Mouse (Mus musculus) G1E (cell line): ENCODE results near the gene Dnttip1.

Experiments
- CTCF ChIP-seq: IDR thresholded peaks from 2 replicates; pipeline ENCODE4 v1.5.1; 2012; ENCODE audit warnings: low read depth, low read length, inconsistent platforms, mixed read lengths
- GATA1 ChIP-seq: IDR thresholded peaks from 2 replicates; pipeline ENCODE4 v1.6.1; 2012; ENCODE audit warnings: borderline replicate concordance, low read length, inconsistent platforms, mixed read lengths
- POLR2AphosphoS5 ChIP-seq: IDR thresholded peaks from 2 replicates; pipeline ENCODE4 v1.6.1; 2012; ENCODE audit warnings: low read depth, low read length, inconsistent platforms; ENCODE audit not compliant: insufficient replicate concordance

DNA sequence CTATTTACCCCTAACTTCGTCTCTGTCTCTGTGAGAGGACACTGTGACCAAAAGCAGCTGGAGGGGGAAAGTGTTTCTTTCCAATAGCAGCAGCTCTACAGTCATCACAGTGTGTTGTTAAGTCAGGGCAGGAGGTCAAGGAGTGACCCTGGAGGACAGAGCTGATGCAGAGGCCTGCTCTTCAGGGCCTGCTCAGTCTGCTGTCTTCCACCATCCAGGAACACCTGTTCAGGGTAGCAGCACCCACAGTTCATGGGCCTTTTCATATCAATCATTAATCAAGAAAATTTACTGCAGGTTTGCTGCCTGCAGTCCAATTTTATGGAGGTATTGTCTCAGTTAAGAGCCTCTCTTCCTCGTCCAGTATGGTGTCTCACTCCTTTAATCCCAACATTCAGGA, 67.8 kb downstream of the Dnttip1 start:
- no peak for TF ChIP-seq CTCF
- no peak for TF ChIP-seq GATA1
- TF ChIP-seq POLR2AphosphoS5 = no peak
